In the genomic region with DNA sequence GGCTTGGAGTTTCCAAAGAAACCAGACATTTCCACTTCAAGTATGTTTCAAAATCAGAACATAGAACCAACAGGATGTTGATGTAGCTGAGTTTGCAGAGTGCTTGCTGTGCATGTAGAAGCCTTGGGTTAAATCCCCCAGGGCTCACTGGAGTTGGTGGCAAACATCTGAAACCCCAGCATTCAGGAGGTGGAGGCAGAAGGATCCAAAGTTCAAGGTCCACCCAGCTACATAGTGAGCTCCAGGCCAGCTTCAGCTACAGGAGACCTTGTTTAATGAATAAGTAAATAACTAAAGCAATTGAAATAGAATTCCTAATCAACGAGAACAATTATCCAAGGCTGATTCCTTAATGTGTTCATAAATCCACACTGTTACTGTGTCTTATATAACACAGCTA, we compare ENCODE assay signal across 9 mouse cellular contexts.
"Had no signal": no experiment of that assay in that cellular context is flagged by ENCODE, and none has a peak within 500 bp of the region (broad histone marks: within the 10 kb centered on the region; RNA-seq: fewer than 3 reads in every experiment).

No protein-coding gene starts in this region.

- ATAC-seq: hindbrain, embryonic 16.5 days; inflammation-experienced regulatory T-cells, adult 6 months; midbrain, embryonic 13.5 days had no signal

- H3K9me3 ChIP-seq: limb, embryonic 15.5 days; liver, embryonic 13.5 days; midbrain, embryonic 13.5 days had no signal

- DNase-seq: liver, embryonic 13.5 days; lung, adult 18-20 months; right cerebral cortex, adult 18-20 months; right cerebral cortex, postnatal 25 days; thymus, postnatal 36 days had no signal

- H3K27ac ChIP-seq: limb, embryonic 15.5 days; liver, embryonic 13.5 days; midbrain, embryonic 13.5 days had no signal

- H3K9ac ChIP-seq: limb, embryonic 15.5 days; liver, embryonic 13.5 days; midbrain, embryonic 13.5 days had no signal

- H3K4me2 ChIP-seq: limb, embryonic 15.5 days; liver, embryonic 13.5 days; midbrain, embryonic 13.5 days had no signal

- H3K4me3 ChIP-seq: limb, embryonic 15.5 days; liver, embryonic 13.5 days; midbrain, embryonic 13.5 days had no signal

- H3K36me3 ChIP-seq: limb, embryonic 15.5 days; liver, embryonic 13.5 days; midbrain, embryonic 13.5 days had no signal

- H3K27me3 ChIP-seq: limb, embryonic 15.5 days; liver, embryonic 13.5 days; midbrain, embryonic 13.5 days had no signal
